In the genomic region with DNA sequence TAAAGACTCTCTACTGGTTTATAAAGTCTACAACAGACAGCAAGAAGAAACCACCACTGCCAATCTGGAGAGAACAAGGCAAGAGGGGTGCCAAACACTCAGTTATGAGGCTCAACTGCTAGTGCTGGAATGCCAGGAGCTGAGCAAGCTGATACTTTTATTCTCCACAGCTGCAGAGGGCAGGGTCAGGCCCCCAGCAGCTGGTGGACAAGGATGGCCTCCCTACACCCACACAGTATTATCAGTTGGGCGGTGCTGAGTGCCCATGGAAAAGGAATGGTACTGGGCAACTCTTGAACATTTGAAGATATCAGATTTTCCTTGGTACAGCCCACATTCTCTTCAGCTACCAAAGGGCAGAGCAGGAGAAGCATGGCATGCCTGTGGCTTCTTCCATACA, we compare ENCODE assay signal across 15 mouse cellular contexts. TPM values are rescaled to one million over a fixed set of nuclear protein-coding genes. Genes with fewer than 3 reads are reported as not detected.
DNase-seq lines count a peak whose midpoint lies in the region; TF ChIP-seq lines count a peak whose summit lies in the region.
"Had no signal": no experiment of that assay in that cellular context is flagged by ENCODE, and none has a peak within 500 bp of the region (broad histone marks: within the 10 kb centered on the region; RNA-seq: fewer than 3 reads in every experiment).

No protein-coding gene starts in this region.

- H3K4me2 ChIP-seq in myocyte (ENCODE audit: low read depth): peak overlapping the region; percentile 58
- H3K4me2 ChIP-seq: midbrain, embryonic 12.5 days had no signal

- peaks cover 90% of the 10 kb centered on the region for H3K79me2 ChIP-seq in myocyte (ENCODE audit: control insufficient read depth, insufficient read depth)

- no peak overlapping the region for H3ac ChIP-seq in myocyte (ENCODE audit: control insufficient read depth, insufficient read length)

- no peaks in the 10 kb centered on the region for H3K27me3 ChIP-seq in myocyte (ENCODE audit: control insufficient read depth, insufficient read depth, insufficient read length)
- H3K27me3 ChIP-seq: midbrain, embryonic 12.5 days had no signal

- peak; percentile 27 for DNase-seq in gastrocnemius, adult 18-20 months (ENCODE audit: low spot score)
- no peak for DNase-seq in gastrocnemius, adult 8-10 months (ENCODE audit: low spot score in 2 of 2)
- peak; percentile 38 for DNase-seq in kidney, postnatal 10 days
- no peak for DNase-seq in kidney, adult 9 months
- peak; percentile 31 for DNase-seq in gastrocnemius, postnatal 10 days
- no peak for DNase-seq in adrenal gland, postnatal 25 days
- no peak for DNase-seq in urinary bladder, postnatal 25 days (ENCODE audit: low spot score)
- DNase-seq: adrenal gland, adult 8-10 months; cerebellum, adult 9-10 months; embryo, embryonic 11 days; right cerebral cortex, postnatal 4 days; thymus, postnatal 14 days had no signal

- TF ChIP-seq POLR2A in myocyte (IDR thresholded peaks at IDR 0.05; ENCODE audit: insufficient read length, low read depth): peak; percentile 23

- H3K4me3 ChIP-seq in myocyte: no peak overlapping the region
- H3K4me3 ChIP-seq: hindbrain, embryonic 10.5 days; midbrain, embryonic 12.5 days had no signal

- H3K36me3 ChIP-seq in myocyte (ENCODE audit: control insufficient read depth, insufficient read depth): no peaks in the 10 kb centered on the region

TF ChIP-seq in myocyte, 11 proteins besides CTCF, POLR2A, EP300 and RAD21:
- TF ChIP-seq TCF3 (IDR thresholded peaks at IDR 0.05; ENCODE audit: insufficient read length, low read depth): peak; percentile 91
- TF ChIP-seq MYOG (IDR thresholded peaks at IDR 0.05; ENCODE audit: control insufficient read depth in 1 of 3, insufficient read depth in 1 of 3, insufficient read length in 2 of 3, low read depth in 2 of 3): peak; percentile 97 to 99 (median 99)
- no peak for TF ChIP-seq MAX (IDR thresholded peaks at IDR 0.05; ENCODE audit: low read depth)
- no peak for TF ChIP-seq POLR2AphosphoS2 (IDR thresholded peaks at IDR 0.05; ENCODE audit: insufficient read length, low read depth)
- peak; percentile 69 for TF ChIP-seq SRF (IDR thresholded peaks at IDR 0.05; ENCODE audit: control insufficient read depth, insufficient read length, low read depth)
- TF ChIP-seq REST (IDR thresholded peaks at IDR 0.05; ENCODE audit: insufficient read depth, insufficient read length): no peak
- no peak for TF ChIP-seq CEBPB (IDR thresholded peaks at IDR 0.05; ENCODE audit: insufficient read depth, poor library complexity, severe bottlenecking)
- peak; percentile 83 to 98 (median 98) for TF ChIP-seq MYOD1 (IDR thresholded peaks at IDR 0.05; ENCODE audit: control insufficient read depth in 1 of 3, insufficient read length in 2 of 3, low read depth in 2 of 3)
- TF ChIP-seq E2F4 (IDR thresholded peaks at IDR 0.05; ENCODE audit: insufficient read depth): no peak
- TF ChIP-seq USF1 (IDR thresholded peaks at IDR 0.05; ENCODE audit: low read depth): no peak
- TF ChIP-seq TCF12 (IDR thresholded peaks at IDR 0.05; ENCODE audit: insufficient read depth, poor library complexity, severe bottlenecking): peak; percentile 94

RNA-seq across cellular contexts. Expression of a gene that starts 17.2 kb away (rescaled TPM):
- total RNA-seq in gastrocnemius, adult 18-20 months (2021): 10 to 100 TPM; 87.1 to 89.5 TPM
- total RNA-seq in gastrocnemius, adult 8-10 months (2022): 10 to 100 TPM; 72.8 to 87.2 (median 82.4) TPM
- 100 to 1,000 TPM; 110 to 113 TPM for total RNA-seq in gastrocnemius, postnatal 10 days (2021)
- polyA plus RNA-seq in myocyte (2012; fragmentation: generic; extraction: Trizol): 71.5 TPM
- total RNA-seq in adrenal gland, postnatal 25 days (2021): 46.3 and 51.4 TPM in 2 replicates

RNA-seq across cellular contexts. Expression of a gene that starts 56.9 kb away (rescaled TPM):
- total RNA-seq in gastrocnemius, adult 18-20 months (2021): 10 to 100 TPM; 27.0 to 27.1 TPM
- total RNA-seq in gastrocnemius, adult 8-10 months (2022): 10 to 100 TPM; 27.4 to 30.4 (median 28.7) TPM
- 10 to 100 TPM; 31.8 to 34.1 TPM for total RNA-seq in gastrocnemius, postnatal 10 days (2021)
- polyA plus RNA-seq in myocyte (2012; fragmentation: generic; extraction: Trizol): 27.1 TPM
- total RNA-seq in adrenal gland, postnatal 25 days (2021): 56.6 and 63.0 TPM in 2 replicates

Comparison
In these comparisons a context has a peak if more than half of its experiments do, and no peak if none do; other contexts are left out.
1. DNase-seq: peak in gastrocnemius, adult 18-20 months (single experiment), kidney, postnatal 10 days (single experiment) and gastrocnemius, postnatal 10 days (single experiment); none in gastrocnemius, adult 8-10 months (0 of 2), kidney, adult 9 months (single experiment), adrenal gland, postnatal 25 days (single experiment) and urinary bladder, postnatal 25 days (single experiment).